Mouse (Mus musculus) spleen, adult 2 months (tissue): ENCODE results near the gene Il17f. TPM values are rescaled to one million over a fixed set of nuclear protein-coding genes. Genes with fewer than 3 reads are reported as not detected.

Source experiments
- DNase-seq, 2 experiments: peaks; one replicate each; pipeline versions ENCODE4 v3.0.0 to v3.0.0-alpha.2; 2012 to 2021; ENCODE audit warnings: low spot score in 2 of 2, low read depth in 1 of 2
- H3K27ac ChIP-seq: fragments of 200-500 bp; 2 replicates; pipeline ENCODE4 v1.5.1; 2012; ENCODE audit warnings: low read length, inconsistent platforms; ENCODE audit not compliant: insufficient read depth
- H3K27me3 ChIP-seq: fragments of 200-500 bp; 2 replicates; pipeline ENCODE4 v1.6.1; 2012; ENCODE audit warnings: mild to moderate bottlenecking, moderate library complexity, low read length, inconsistent platforms; ENCODE audit not compliant: control insufficient read depth, insufficient read depth
- H3K36me3 ChIP-seq: fragments of 200-500 bp; 2 replicates; pipeline ENCODE4 v1.6.1; 2012; ENCODE audit warnings: mild to moderate bottlenecking, low read length, inconsistent platforms; ENCODE audit not compliant: control insufficient read depth, insufficient read depth
- H3K4me1 ChIP-seq: fragments of 200-500 bp; 2 replicates; pipeline ENCODE4 v1.6.1; 2011; ENCODE audit warnings: inconsistent platforms; ENCODE audit not compliant: control insufficient read depth, insufficient read depth, insufficient read length
- H3K4me3 ChIP-seq: fragments of 200-500 bp; 2 replicates; pipeline ENCODE4 v1.5.1; 2011; ENCODE audit warnings: mild to moderate bottlenecking, inconsistent platforms; ENCODE audit not compliant: insufficient read depth, insufficient read length; ENCODE audit errors: extremely low read depth
- CTCF ChIP-seq: fragments of 200-500 bp; IDR thresholded peaks from 2 replicates; pipeline ENCODE4 v1.5.1; 2011; ENCODE audit warnings: mild to moderate bottlenecking, inconsistent platforms; ENCODE audit not compliant: insufficient read depth, insufficient read length, insufficient replicate concordance; ENCODE audit errors: extremely low read depth
- POLR2A ChIP-seq: fragments of 200-500 bp; IDR thresholded peaks from 2 replicates; pipeline ENCODE4 v1.6.1; 2011; ENCODE audit warnings: low read depth, low read length, inconsistent platforms
- WGBS: fragments of 180-500 bp; shearing (Covaris S2); methylation state at CpG from one replicate; pipeline ENCODE4 v1.1.7; 2018; 5-methylcytosine and 5-hydroxymethylcytosine counted together
- polyA plus RNA-seq: library from polyadenylated mRNA; depleted of rRNA; stranded (reverse); fragments of >200 nt; gene quantifications from 2 replicates; pipeline ENCODE4 v1.2.3, GENCODE M21; 2012

Il17f gene
- polyA plus RNA-seq, 1 experiment, result not detected

GRCm38 (mm10) chr1:20825036-20825435, 34.6 kb upstream of the Il17f start:
- TF ChIP-seq POLR2A (no peak), CTCF (no peak)
- no peaks in the 10 kb centered on the region for H3K27me3 ChIP-seq
- no peak overlapping the region for H3K27ac ChIP-seq
- no peak overlapping the region for H3K4me3 ChIP-seq
- H3K4me1 ChIP-seq, result no peaks in the 10 kb centered on the region
- DNase-seq, result peak in 1 of 2 experiments; percentile 29
- no peaks in the 10 kb centered on the region for H3K36me3 ChIP-seq

GRCm38 (mm10) chr1:20823906-20824305, 33.5 kb upstream of the Il17f start:
- 90% methylated on average over 2 of the region's 2 CpGs for WGBS
- Histone ChIP-seq H3K4me3 (no peak overlapping the region), H3K4me1 (no peaks in the 10 kb centered on the region), H3K36me3 (no peaks in the 10 kb centered on the region), H3K27ac (no peak overlapping the region), H3K27me3 (no peaks in the 10 kb centered on the region)
- TF ChIP-seq POLR2A (no peak), CTCF (no peak)
- DNase-seq, result no peak

GRCm38 (mm10) chr1:20823471-20823870, 33.1 kb upstream of the Il17f start:
- Histone ChIP-seq H3K36me3 (no peaks in the 10 kb centered on the region), H3K4me3 (no peak overlapping the region), H3K27me3 (no peaks in the 10 kb centered on the region), H3K27ac (no peak overlapping the region), H3K4me1 (no peaks in the 10 kb centered on the region)
- no peak for TF ChIP-seq POLR2A
- TF ChIP-seq CTCF, result no peak
- no peak for DNase-seq
- 84% methylated on average over 4 of the region's 4 CpGs for WGBS

GRCm38 (mm10) chr1:20820959-20821358, 30.5 kb upstream of the Il17f start:
- Histone ChIP-seq H3K36me3 (peaks cover 4% of the 10 kb centered on the region), H3K27ac (no peak overlapping the region), H3K4me1 (no peaks in the 10 kb centered on the region), H3K27me3 (no peaks in the 10 kb centered on the region), H3K4me3 (no peak overlapping the region)
- no peak for DNase-seq
- 75% methylated on average over 4 of the region's 4 CpGs for WGBS
- no peak for TF ChIP-seq POLR2A
- no peak for TF ChIP-seq CTCF

GRCm38 (mm10) chr1:20819771-20820605, 29.6 kb upstream of the Il17f start, which contains the start of gene Mcm3:
TSS of gene Mcm3 (minus strand) at chr1:20820312.
- no peak within 1 kb of the TSS for H3K27ac ChIP-seq
- H3K4me3 ChIP-seq, result peak within 1 kb of the TSS; percentile 81
- H3K27me3 ChIP-seq, result no peaks in the 10 kb centered on the region
- H3K36me3 ChIP-seq, result peaks cover 9% of the 10 kb centered on the region
- under 1% methylated on average over 52 of the region's 52 CpGs for WGBS
- no peak for TF ChIP-seq CTCF
- TF ChIP-seq POLR2A, result no peak
- DNase-seq, result peak; percentile 80 to 89
- H3K4me1 ChIP-seq, result no peaks in the 10 kb centered on the region

- peaks cover 23% of the 10 kb centered on the region for H3K36me3 ChIP-seq
- TF ChIP-seq CTCF, result no peak
- H3K4me1 ChIP-seq, result no peaks in the 10 kb centered on the region
- no peak for DNase-seq
- no peaks in the 10 kb centered on the region for H3K27me3 ChIP-seq
- no peak overlapping the region for H3K4me3 ChIP-seq
- no peak overlapping the region for H3K27ac ChIP-seq
- WGBS, result 79% methylated on average over 12 of the region's 12 CpGs
Observed at GRCm38 (mm10) chr1:20817596-20817995, 27.2 kb upstream of the Il17f start.

GRCm38 (mm10) chr1:20817172-20817571, 26.8 kb upstream of the Il17f start:
- no peak overlapping the region for H3K27ac ChIP-seq
- WGBS, result 59% methylated on average over 9 of the region's 9 CpGs
- H3K4me1 ChIP-seq, result no peaks in the 10 kb centered on the region
- peaks cover 27% of the 10 kb centered on the region for H3K36me3 ChIP-seq
- no peaks in the 10 kb centered on the region for H3K27me3 ChIP-seq
- H3K4me3 ChIP-seq, result no peak overlapping the region
- no peak for TF ChIP-seq POLR2A
- no peak for TF ChIP-seq CTCF
- DNase-seq, result no peak
